Mouse (Mus musculus) CH12.LX (cell line): ENCODE data around the gene Ulk4. TPM values are rescaled to one million over a fixed set of nuclear protein-coding genes. Genes with fewer than 3 reads are reported as not detected.

Source experiments
- DNase-seq: peaks from one replicate; pipeline ENCODE4 v3.0.0-alpha.2; 2013; ENCODE audit errors: extremely low read depth
- H3K27ac ChIP-seq: 2 replicates; pipeline ENCODE4 v1.5.1; 2012; ENCODE audit warnings: low read depth, mild to moderate bottlenecking, control low read depth, moderate library complexity; ENCODE audit not compliant: insufficient read depth
- H3K27me3 ChIP-seq: replicated peaks from 2 replicates; pipeline ENCODE3; 2012; ENCODE audit warnings: inconsistent platforms
- H3K36me3 ChIP-seq, 2 experiments: replicated peaks in 1 of 2; 2 replicates each; pipeline versions ENCODE3 to v1.6.1; 2012; ENCODE audit warnings: inconsistent platforms in 1 of 2, low read length in 1 of 2, mild to moderate bottlenecking in 1 of 2, mixed read lengths in 1 of 2, moderate library complexity in 1 of 2; ENCODE audit not compliant: control insufficient read depth in 1 of 2, insufficient read depth in 1 of 2
- H3K4me1 ChIP-seq, 2 experiments: 2 replicates each; pipeline ENCODE4 v1.6.1; 2012; ENCODE audit warnings: inconsistent platforms in 1 of 2, moderate library complexity in 1 of 2; ENCODE audit not compliant: insufficient read depth in 2 of 2, control insufficient read depth in 1 of 2
- H3K4me2 ChIP-seq: 2 replicates; pipeline ENCODE4 v1.6.1; 2012; ENCODE audit warnings: low read depth, mild to moderate bottlenecking, control low read depth; ENCODE audit not compliant: poor library complexity, insufficient read depth, severe bottlenecking
- H3K4me3 ChIP-seq, 3 experiments: fragments of 150-350 bp in 1 of 3; sonication (generic) in 1 of 3; replicated peaks in 1 of 3; 2 replicates each; pipeline versions ENCODE3 to v1.5.1; 2011 to 2012; ENCODE audit warnings: low read depth in 2 of 3, low read length in 2 of 3, mild to moderate bottlenecking in 2 of 3, moderate library complexity in 2 of 3, control low read depth in 1 of 3, improper control_type of control experiment in 1 of 3, inconsistent platforms in 1 of 3, mixed read lengths in 1 of 3; ENCODE audit not compliant: poor library complexity in 1 of 3
- H3K79me2 ChIP-seq: replicated peaks from 2 replicates; pipeline ENCODE4 v1.6.1; 2012; ENCODE audit warnings: mild to moderate bottlenecking, moderate library complexity; ENCODE audit not compliant: control insufficient read depth, poor library complexity, insufficient read depth, severe bottlenecking; ENCODE audit errors: extremely low read depth
- H3K9ac ChIP-seq: 2 replicates; pipeline ENCODE4 v1.6.1; 2012; ENCODE audit warnings: low read depth, mild to moderate bottlenecking, control low read depth, moderate library complexity; ENCODE audit not compliant: insufficient read depth
- H3K9me3 ChIP-seq: replicated peaks from 2 replicates; pipeline ENCODE3; 2012; ENCODE audit warnings: low read length, inconsistent platforms, mixed read lengths
- CHD1 ChIP-seq: IDR thresholded peaks from 2 replicates; pipeline ENCODE4 v1.6.1; 2012; ENCODE audit warnings: low read depth, low read length, improper control_type of control experiment, inconsistent platforms
- CHD2 ChIP-seq: IDR thresholded peaks from 2 replicates; pipeline ENCODE4 v1.6.1; 2011; ENCODE audit warnings: low read length, improper control_type of control experiment
- HCFC1 ChIP-seq: IDR thresholded peaks from 2 replicates; pipeline ENCODE4 v1.6.1; 2012; ENCODE audit warnings: low read depth, mild to moderate bottlenecking, inconsistent platforms, low read length, improper control_type of control experiment
- IRF4 ChIP-seq: IDR thresholded peaks from 2 replicates; pipeline ENCODE4 v1.6.1; 2014; ENCODE audit warnings: low read depth, mild to moderate bottlenecking, inconsistent platforms, low read length, improper control_type of control experiment
- JUN ChIP-seq: IDR thresholded peaks from 2 replicates; pipeline ENCODE4 v1.6.1; 2011; ENCODE audit warnings: low read depth, mild to moderate bottlenecking, low read length, improper control_type of control experiment, moderate library complexity; ENCODE audit not compliant: insufficient read depth
- JUND ChIP-seq: conservative IDR thresholded peaks from 2 replicates; pipeline ENCODE4 v1.6.1; 2011; ENCODE audit warnings: low read depth, low read length, improper control_type of control experiment
- KAT2A ChIP-seq: IDR thresholded peaks from 2 replicates; pipeline ENCODE4 v1.6.1; 2012; ENCODE audit warnings: low read length, improper control_type of control experiment, inconsistent platforms; ENCODE audit not compliant: insufficient replicate concordance
- MAZ ChIP-seq: IDR thresholded peaks from 2 replicates; pipeline ENCODE4 v1.6.1; 2012; ENCODE audit warnings: low read depth, mild to moderate bottlenecking, inconsistent platforms, low read length, improper control_type of control experiment, moderate library complexity
- MEF2A ChIP-seq: IDR thresholded peaks from 2 replicates; pipeline ENCODE4 v1.6.1; 2014; ENCODE audit warnings: low read depth, mild to moderate bottlenecking, inconsistent platforms, low read length, improper control_type of control experiment, borderline replicate concordance
- MXI1 ChIP-seq: IDR thresholded peaks from 2 replicates; pipeline ENCODE4 v1.6.1; 2011; ENCODE audit warnings: mild to moderate bottlenecking, low read depth, low read length, improper control_type of control experiment
- MYC ChIP-seq: IDR thresholded peaks from 2 replicates; pipeline ENCODE4 v1.6.1; 2011; ENCODE audit warnings: low read depth, mild to moderate bottlenecking, improper control_type of control experiment, low read length
- NRF1 ChIP-seq: IDR thresholded peaks from 2 replicates; pipeline ENCODE4 v1.6.1; 2014; ENCODE audit warnings: low read depth, mild to moderate bottlenecking, inconsistent platforms, low read length, improper control_type of control experiment, moderate library complexity
- PAX5 ChIP-seq: IDR thresholded peaks from 2 replicates; pipeline ENCODE4 v1.6.1; 2012; ENCODE audit warnings: low read length, inconsistent platforms, mixed read lengths
- POLR2AphosphoS2 ChIP-seq: IDR thresholded peaks from 2 replicates; pipeline ENCODE4 v1.6.1; 2011; ENCODE audit warnings: low read depth, low read length, improper control_type of control experiment
- RAD21 ChIP-seq: IDR thresholded peaks from 2 replicates; pipeline ENCODE4 v1.6.1; 2011; ENCODE audit warnings: low read depth, mild to moderate bottlenecking, low read length, improper control_type of control experiment, moderate library complexity
- RCOR1 ChIP-seq: conservative IDR thresholded peaks from 2 replicates; pipeline ENCODE4 v1.6.1; 2012; ENCODE audit warnings: low read depth, mild to moderate bottlenecking, inconsistent platforms, low read length, improper control_type of control experiment
- TBP ChIP-seq: conservative IDR thresholded peaks from 2 replicates; pipeline ENCODE4 v1.6.1; 2011; ENCODE audit warnings: low read depth, low read length, improper control_type of control experiment
- USF1 ChIP-seq: IDR thresholded peaks from 2 replicates; pipeline ENCODE4 v1.6.1; 2014; ENCODE audit warnings: low read depth, mild to moderate bottlenecking, inconsistent platforms, low read length, improper control_type of control experiment
- ZC3H11A ChIP-seq: IDR thresholded peaks from 2 replicates; pipeline ENCODE4 v1.6.1; 2012; ENCODE audit warnings: low read depth, mild to moderate bottlenecking, inconsistent platforms, low read length, improper control_type of control experiment
- ZKSCAN1 ChIP-seq: IDR thresholded peaks from 2 replicates; pipeline ENCODE4 v1.6.1; 2012; ENCODE audit warnings: low read depth, inconsistent platforms, low read length, improper control_type of control experiment, borderline replicate concordance
- ZMIZ1 ChIP-seq: IDR thresholded peaks from 2 replicates; pipeline ENCODE4 v1.6.1; 2012; ENCODE audit warnings: low read depth, mild to moderate bottlenecking, inconsistent platforms, low read length, improper control_type of control experiment
- ZNF384 ChIP-seq: IDR thresholded peaks from 2 replicates; pipeline ENCODE4 v1.6.1; 2012; ENCODE audit warnings: low read depth, low read length, improper control_type of control experiment, inconsistent platforms
- dilution Hi-C: fragments of 300-500 bp; cut with MboI; formaldehyde crosslinking; loops from 2 replicates; pipeline ENCODE4 v1.14.3; 2020; ENCODE audit warnings: low sequenced_read_pairs; ENCODE audit not compliant: extremely low pct_unique_long_range_greater_than_20kb, extremely low pct_ligation_motif_present
- in situ Hi-C: fragments of 300-500 bp; cut with MboI; formaldehyde crosslinking; loops from 3 replicates; pipeline ENCODE4 v1.14.3; 2019; ENCODE audit warnings: low sequenced_read_pairs, low pct_ligation_motif_present, low pct_unique_long_range_greater_than_20kb, mixed read lengths
- polyA plus RNA-seq: library from polyadenylated mRNA; unstranded; fragments of >175 nt; gene quantifications from 2 replicates; pipeline ENCODE4 v1.2.1, GENCODE M21; 2012; ENCODE audit warnings: low read depth; ENCODE audit not compliant: insufficient read length
- total RNA-seq, 2 experiments: library from RNA; depleted of rRNA; stranded (reverse); fragments of 300-350 nt in 1 of 2; fragments of >200 nt in 1 of 2; gene quantifications; 2 replicates each; pipeline ENCODE4 v1.2.3; 2012 to 2014

Ulk4 gene
- total and polyA plus RNA-seq, 3 experiments, result 1.6 to 25.8 (median 18.5) TPM

DNA sequence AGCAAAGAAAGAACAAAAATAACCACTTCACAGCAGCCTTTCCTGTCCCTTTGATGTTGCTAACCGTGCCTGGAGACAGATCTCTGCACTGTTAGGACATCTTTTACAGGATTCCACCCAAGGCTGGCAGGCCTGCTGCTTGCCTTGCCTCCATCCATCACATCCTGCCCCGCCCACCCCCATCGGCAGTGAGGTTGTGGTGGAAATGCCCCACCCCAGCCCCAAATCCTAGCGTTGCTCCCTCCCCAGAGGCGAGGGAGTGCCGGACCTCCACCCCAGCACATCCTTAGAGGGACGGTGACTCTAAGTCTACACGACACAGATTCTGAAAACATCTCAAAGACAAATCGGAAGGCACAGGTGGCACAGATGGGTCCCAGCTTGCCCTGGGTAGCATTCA, 219.6 kb downstream of the Ulk4 start:
- Histone ChIP-seq H3K27ac (no peak overlapping the region), H3K4me1 (peaks cover 2 to 20% of the 10 kb centered on the region in 2 experiments; a peak in 3 of 4 replicates), H3K4me2 (no peak overlapping the region), H3K27me3 (no peaks in the 10 kb centered on the region), H3K9me3 (no peaks in the 10 kb centered on the region), H3K36me3 (peaks cover 0 to 14% of the 10 kb centered on the region in 2 experiments), H3K79me2 (no peaks in the 10 kb centered on the region), H3K9ac (no peak overlapping the region), H3K4me3 (no peak overlapping the region)
- in situ Hi-C loops, result no loop called here
- DNase-seq, result no peak
- TF ChIP-seq MYC (no peak), JUN (no peak), MXI1 (no peak), KAT2A (no peak), HCFC1 (no peak), CHD1 (no peak), MEF2A (no peak), ZMIZ1 (no peak), IRF4 (no peak), RCOR1 (no peak), MAZ (no peak), POLR2AphosphoS2 (no peak), CHD2 (no peak), USF1 (no peak), TBP (no peak), ZKSCAN1 (no peak), NRF1 (no peak), JUND (no peak), PAX5 (no peak)
- dilution Hi-C loops, result no loop called here

GRCm38 (mm10) chr9:121056526-121056925, 220.5 kb downstream of the Ulk4 start:
- Histone ChIP-seq H3K9ac (no peak overlapping the region), H3K9me3 (no peaks in the 10 kb centered on the region), H3K4me2 (no peak overlapping the region), H3K36me3 (peaks cover 0 to 14% of the 10 kb centered on the region in 2 experiments), H3K27ac (no peak overlapping the region), H3K27me3 (no peaks in the 10 kb centered on the region), H3K4me1 (peaks cover 2 to 15% of the 10 kb centered on the region in 2 experiments; a peak in 3 of 4 replicates), H3K4me3 (no peak overlapping the region), H3K79me2 (no peaks in the 10 kb centered on the region)
- DNase-seq, result no peak
- TF ChIP-seq RAD21, result no peak
- TF ChIP-seq ZNF384, result no peak
- no peak for TF ChIP-seq ZC3H11A
- no peak for TF ChIP-seq HCFC1
- no peak for TF ChIP-seq NRF1
- in situ Hi-C loops (no loop called here), dilution Hi-C loops (no loop called here)
